Mouse (Mus musculus): ENCODE results near the gene Map3k20. TPM values are rescaled to one million over a fixed set of nuclear protein-coding genes. Genes with fewer than 3 reads are reported as not detected.

Map3k20 gene
- total RNA-seq, 1 experiment, result 20.3 TPM

DNA sequence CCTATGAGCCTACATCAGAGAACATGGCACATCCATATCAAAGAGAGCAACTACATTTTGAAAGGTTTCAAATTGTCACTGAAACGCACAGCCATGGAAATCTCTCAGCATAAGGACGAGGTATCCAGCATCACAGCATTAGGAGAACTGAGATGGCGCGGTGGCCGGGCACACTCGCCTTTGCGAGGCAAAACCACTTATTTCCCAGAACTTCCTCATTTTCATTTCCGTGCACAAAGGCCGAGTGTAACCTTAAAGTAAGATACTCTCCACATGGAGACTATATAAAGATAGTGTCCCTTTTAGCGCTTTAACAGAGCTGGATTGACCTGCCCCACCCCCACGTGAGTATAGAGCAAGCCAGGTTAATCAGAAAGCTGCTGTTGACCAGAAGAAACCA lies 94.0 kb downstream of the Map3k20 start:
- Histone ChIP-seq H3K4me1 (ENCODE audit: control insufficient read depth in 2 of 2, insufficient read depth in 2 of 2, low read length in 2 of 2, poor library complexity in 1 of 2) (no peaks in the 10 kb centered on the region), H3K9ac (ENCODE audit: insufficient read depth, low read depth, low read length, poor library complexity, severe bottlenecking) (no peak overlapping the region), H3K27ac (ENCODE audit: insufficient read depth, low read depth, low read length, poor library complexity, severe bottlenecking) (no peak overlapping the region), H3K36me3 (ENCODE audit: control insufficient read depth, insufficient read depth, low read length, poor library complexity, severe bottlenecking) (no peaks in the 10 kb centered on the region; the same call in 1 of the 2 replicates), H3K9me3 (ENCODE audit: control insufficient read depth, insufficient read depth, low read depth, low read length) (no peaks in the 10 kb centered on the region), H3K4me3 (ENCODE audit: insufficient read depth in 1 of 2, low read depth in 1 of 2, low read length in 2 of 2, poor library complexity in 1 of 2, severe bottlenecking in 1 of 2) (no peak overlapping the region)
- TF ChIP-seq HCFC1 (IDR thresholded peaks at IDR 0.05; ENCODE audit: borderline replicate concordance, insufficient read depth, low read length), result no peak
- in situ Hi-C loops (cut with MboI; ENCODE audit: low sequenced_read_pairs in 2 of 2, unreplicated experiment in 2 of 2), result no loop called here
- no peak for DNase-seq (ENCODE audit: low read depth, low spot score)

DNA sequence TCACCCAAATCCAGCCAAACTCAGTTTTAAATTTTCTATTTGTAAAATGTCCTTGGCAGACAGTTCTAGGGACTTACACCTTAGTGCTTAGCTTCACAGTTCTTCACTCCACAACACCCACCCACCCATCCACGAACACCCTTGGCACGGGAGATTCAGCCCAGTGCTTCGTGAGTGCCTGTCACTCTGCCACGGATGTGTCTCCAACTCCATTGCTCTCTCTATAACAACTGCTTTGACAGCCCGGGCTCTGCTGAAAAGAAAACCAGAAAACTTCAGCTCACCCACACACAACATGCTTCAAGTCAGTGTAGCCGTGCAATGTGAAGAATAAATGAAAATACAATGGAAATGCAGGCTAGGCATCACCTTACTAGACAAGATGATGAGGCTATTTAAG lies 97.2 kb downstream of the Map3k20 start:
- H3K9me3 ChIP-seq (ENCODE audit: control insufficient read depth, insufficient read depth, low read depth, low read length), result no peaks in the 10 kb centered on the region
- no peak for TF ChIP-seq CHD2 (IDR thresholded peaks at IDR 0.05; ENCODE audit: low read depth, low read length)
- no peak for TF ChIP-seq HCFC1 (IDR thresholded peaks at IDR 0.05; ENCODE audit: borderline replicate concordance, insufficient read depth, low read length)
- no peak for TF ChIP-seq MAFK (IDR thresholded peaks at IDR 0.05; ENCODE audit: insufficient read depth, low read depth, low read length)
- no peak for TF ChIP-seq ZC3H11A (IDR thresholded peaks at IDR 0.05; ENCODE audit: borderline replicate concordance, low read depth, low read length)
- TF ChIP-seq ZNF384 (IDR thresholded peaks at IDR 0.05; ENCODE audit: low read depth, low read length), result no peak
- no peak overlapping the region for H3K9ac ChIP-seq (ENCODE audit: insufficient read depth, low read depth, low read length, poor library complexity, severe bottlenecking)
- in situ Hi-C loops (cut with MboI; ENCODE audit: low sequenced_read_pairs in 2 of 2, unreplicated experiment in 2 of 2), result no loop called here
- no peaks in the 10 kb centered on the region for H3K4me1 ChIP-seq (ENCODE audit: control insufficient read depth in 2 of 2, insufficient read depth in 2 of 2, low read length in 2 of 2, poor library complexity in 1 of 2)
- DNase-seq (ENCODE audit: low read depth, low spot score), result no peak
- H3K36me3 ChIP-seq (ENCODE audit: control insufficient read depth, insufficient read depth, low read length, poor library complexity, severe bottlenecking), result no peaks in the 10 kb centered on the region; the same call in 1 of the 2 replicates
- H3K27ac ChIP-seq (ENCODE audit: insufficient read depth, low read depth, low read length, poor library complexity, severe bottlenecking), result no peak overlapping the region
- no peak overlapping the region for H3K4me3 ChIP-seq (ENCODE audit: insufficient read depth in 1 of 2, low read depth in 1 of 2, low read length in 2 of 2, poor library complexity in 1 of 2, severe bottlenecking in 1 of 2)

DNA sequence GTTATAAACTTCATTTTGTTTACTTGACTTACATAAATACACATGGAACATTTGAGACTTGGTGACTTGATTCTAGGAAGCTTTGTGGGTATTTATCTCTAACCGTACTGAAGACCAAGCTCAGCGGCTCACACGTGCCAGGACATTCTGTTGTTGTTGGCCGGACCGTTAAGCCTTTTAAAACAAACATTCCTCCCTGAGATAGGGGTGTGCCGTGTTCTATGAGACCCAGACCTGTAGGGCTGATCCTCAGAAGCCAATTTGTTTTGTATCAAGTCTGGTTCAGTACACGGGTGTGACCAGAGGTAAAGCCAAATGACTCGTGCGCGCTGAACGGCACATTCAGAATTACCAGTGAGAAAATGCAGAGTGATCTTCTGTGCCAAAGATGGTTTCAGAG lies 97.9 kb downstream of the Map3k20 start:
- H3K27ac ChIP-seq (ENCODE audit: insufficient read depth, low read depth, low read length, poor library complexity, severe bottlenecking), result no peak overlapping the region
- no peak overlapping the region for H3K9ac ChIP-seq (ENCODE audit: insufficient read depth, low read depth, low read length, poor library complexity, severe bottlenecking)
- no peak for TF ChIP-seq ZNF384 (IDR thresholded peaks at IDR 0.05; ENCODE audit: low read depth, low read length)
- TF ChIP-seq ZC3H11A (IDR thresholded peaks at IDR 0.05; ENCODE audit: borderline replicate concordance, low read depth, low read length), result no peak
- TF ChIP-seq CHD2 (IDR thresholded peaks at IDR 0.05; ENCODE audit: low read depth, low read length), result no peak
- TF ChIP-seq MAFK (IDR thresholded peaks at IDR 0.05; ENCODE audit: insufficient read depth, low read depth, low read length), result no peak
- TF ChIP-seq HCFC1 (IDR thresholded peaks at IDR 0.05; ENCODE audit: borderline replicate concordance, insufficient read depth, low read length), result no peak
- no peaks in the 10 kb centered on the region for H3K9me3 ChIP-seq (ENCODE audit: control insufficient read depth, insufficient read depth, low read depth, low read length)
- no peaks in the 10 kb centered on the region; the same call in 1 of the 2 replicates for H3K36me3 ChIP-seq (ENCODE audit: control insufficient read depth, insufficient read depth, low read length, poor library complexity, severe bottlenecking)
- in situ Hi-C loops (cut with MboI; ENCODE audit: low sequenced_read_pairs in 2 of 2, unreplicated experiment in 2 of 2), result no loop called here
- no peak overlapping the region for H3K4me3 ChIP-seq (ENCODE audit: insufficient read depth in 1 of 2, low read depth in 1 of 2, low read length in 2 of 2, poor library complexity in 1 of 2, severe bottlenecking in 1 of 2)
- H3K4me1 ChIP-seq (ENCODE audit: control insufficient read depth in 2 of 2, insufficient read depth in 2 of 2, low read length in 2 of 2, poor library complexity in 1 of 2), result no peaks in the 10 kb centered on the region
- no peak for DNase-seq (ENCODE audit: low read depth, low spot score)

DNA sequence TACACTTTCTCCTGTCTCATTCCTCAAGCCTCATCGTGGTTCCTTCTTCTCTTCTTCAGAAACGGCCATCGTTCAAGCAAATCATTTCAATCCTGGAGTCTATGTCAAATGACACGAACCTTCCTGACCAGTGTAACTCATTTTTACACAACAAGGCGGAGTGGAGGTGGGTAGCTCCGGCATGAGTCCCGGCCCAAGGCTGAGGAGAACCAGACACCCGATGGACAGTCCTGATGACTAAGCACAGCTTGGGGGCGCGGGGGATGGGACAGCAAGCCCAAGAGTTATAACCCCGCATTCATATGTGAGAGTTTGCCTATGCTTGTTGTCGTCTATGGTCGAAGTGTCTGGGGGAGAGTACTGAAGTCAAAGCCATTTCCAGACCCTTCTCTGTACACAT lies 104.0 kb downstream of the Map3k20 start:
- Histone ChIP-seq H3K4me1 (ENCODE audit: control insufficient read depth in 2 of 2, insufficient read depth in 2 of 2, low read length in 2 of 2, poor library complexity in 1 of 2) (no peaks in the 10 kb centered on the region), H3K27ac (ENCODE audit: insufficient read depth, low read depth, low read length, poor library complexity, severe bottlenecking) (no peak overlapping the region), H3K4me3 (ENCODE audit: insufficient read depth in 1 of 2, low read depth in 1 of 2, low read length in 2 of 2, poor library complexity in 1 of 2, severe bottlenecking in 1 of 2) (no peak overlapping the region), H3K36me3 (ENCODE audit: control insufficient read depth, insufficient read depth, low read length, poor library complexity, severe bottlenecking) (peaks cover 3% of the 10 kb centered on the region; the same call in 1 of the 2 replicates), H3K9ac (ENCODE audit: insufficient read depth, low read depth, low read length, poor library complexity, severe bottlenecking) (no peak overlapping the region), H3K9me3 (ENCODE audit: control insufficient read depth, insufficient read depth, low read depth, low read length) (no peaks in the 10 kb centered on the region)
- TF ChIP-seq MAFK (IDR thresholded peaks at IDR 0.05; ENCODE audit: insufficient read depth, low read depth, low read length) (no peak), ZNF384 (IDR thresholded peaks at IDR 0.05; ENCODE audit: low read depth, low read length) (no peak), HCFC1 (IDR thresholded peaks at IDR 0.05; ENCODE audit: borderline replicate concordance, insufficient read depth, low read length) (no peak), ZC3H11A (IDR thresholded peaks at IDR 0.05; ENCODE audit: borderline replicate concordance, low read depth, low read length) (no peak), CHD2 (IDR thresholded peaks at IDR 0.05; ENCODE audit: low read depth, low read length) (no peak)
- in situ Hi-C loops (cut with MboI; ENCODE audit: low sequenced_read_pairs in 2 of 2, unreplicated experiment in 2 of 2), result no loop called here
- DNase-seq (ENCODE audit: low read depth, low spot score), result no peak

DNA sequence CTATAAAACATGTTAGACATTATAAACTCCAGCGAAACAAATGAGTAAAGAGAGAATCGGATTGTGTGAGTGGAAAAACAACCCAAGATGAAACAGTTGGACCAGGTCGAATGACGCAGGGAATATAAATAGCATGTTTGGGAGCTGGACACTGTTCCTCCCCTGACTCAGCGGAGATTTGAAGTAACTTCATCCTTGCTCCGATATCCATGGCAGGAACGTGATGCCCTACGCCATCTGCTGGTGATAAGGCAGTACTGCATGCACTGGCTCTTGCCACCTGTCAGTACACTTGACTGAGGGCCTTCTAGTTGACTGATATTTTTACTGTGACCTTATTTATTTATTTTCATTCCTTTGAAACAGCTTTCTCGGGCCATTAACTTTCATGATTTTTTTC lies 104.5 kb downstream of the Map3k20 start:
- in situ Hi-C loops (cut with MboI; ENCODE audit: low sequenced_read_pairs in 2 of 2, unreplicated experiment in 2 of 2), result no loop called here
- TF ChIP-seq CHD2 (IDR thresholded peaks at IDR 0.05; ENCODE audit: low read depth, low read length) (no peak), ZC3H11A (IDR thresholded peaks at IDR 0.05; ENCODE audit: borderline replicate concordance, low read depth, low read length) (peak; percentile 80)
- H3K4me1 ChIP-seq (ENCODE audit: control insufficient read depth in 2 of 2, insufficient read depth in 2 of 2, low read length in 2 of 2, poor library complexity in 1 of 2), result no peaks in the 10 kb centered on the region
- no peak overlapping the region for H3K4me3 ChIP-seq (ENCODE audit: insufficient read depth in 1 of 2, low read depth in 1 of 2, low read length in 2 of 2, poor library complexity in 1 of 2, severe bottlenecking in 1 of 2)
- no peaks in the 10 kb centered on the region for H3K9me3 ChIP-seq (ENCODE audit: control insufficient read depth, insufficient read depth, low read depth, low read length)
- H3K27ac ChIP-seq (ENCODE audit: insufficient read depth, low read depth, low read length, poor library complexity, severe bottlenecking), result no peak overlapping the region
- peaks cover 3% of the 10 kb centered on the region; the same call in 1 of the 2 replicates for H3K36me3 ChIP-seq (ENCODE audit: control insufficient read depth, insufficient read depth, low read length, poor library complexity, severe bottlenecking)
- peak; percentile 60 for DNase-seq (ENCODE audit: low read depth, low spot score)
- no peak overlapping the region for H3K9ac ChIP-seq (ENCODE audit: insufficient read depth, low read depth, low read length, poor library complexity, severe bottlenecking)

All from ES-E14 (cell line).